Mouse (Mus musculus): ENCODE results near the gene Guca1b. TPM values are rescaled to one million over a fixed set of nuclear protein-coding genes. Genes with fewer than 3 reads are reported as not detected.
A peak's percentile ranks its signal among the peaks of the same experiment; 100 is the strongest.

The Guca1b gene
- polyA plus RNA-seq, 1 experiment from 2014 or later = 0.13 TPM

DNA sequence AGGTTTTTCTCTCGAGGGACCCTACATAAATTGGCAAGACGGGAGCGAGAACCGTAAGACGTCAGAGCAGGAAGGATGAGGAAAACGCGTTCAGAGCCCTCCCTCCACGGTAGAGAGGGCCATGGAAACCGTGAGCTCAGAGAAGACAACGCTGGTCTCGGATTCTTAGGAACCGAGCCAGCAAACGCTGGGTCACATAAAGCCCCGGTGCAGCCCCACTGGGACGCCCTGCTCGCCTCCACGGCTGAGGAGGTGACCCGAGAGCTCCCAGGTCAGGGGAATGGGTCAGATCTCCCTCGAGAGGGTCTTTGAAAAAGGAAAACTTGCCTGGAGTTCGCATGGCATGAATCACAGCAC is 16.1 kb upstream of the Guca1b start:
- Histone ChIP-seq H3K36me3 (ENCODE audit: control insufficient read depth, insufficient read depth) (peaks cover 16% of the 10 kb centered on the region), H3K4me2 (replicated peaks; ENCODE audit: low read depth) (peak overlapping the region; percentile 87), H3K4me3 (ENCODE audit: low read depth, low read length) (peak overlapping the region; percentile 84), H3K27me3 (replicated peaks; ENCODE audit: control insufficient read depth, insufficient read depth, low read length) (no peaks in the 10 kb centered on the region), H3K9me3 (ENCODE audit: control insufficient read depth) (no peaks in the 10 kb centered on the region), H3K27ac (ENCODE audit: low read depth, low read length) (0 out of 2 replicates have a peak overlapping the region, but pooled peaks have one; percentile 7), H3K9ac (ENCODE audit: low read depth, low read length) (peak overlapping the region; percentile 70), H3K4me1 (replicated peaks; ENCODE audit: control insufficient read depth, insufficient read depth, low read length) (no peaks in the 10 kb centered on the region)
- peak; percentile 35 for ATAC-seq
- WGBS = 1% methylated on average over 20 of the region's 20 CpGs
- no peak for TF ChIP-seq CTCF (IDR thresholded peaks at IDR 0.05; ENCODE audit: low read depth)

DNA sequence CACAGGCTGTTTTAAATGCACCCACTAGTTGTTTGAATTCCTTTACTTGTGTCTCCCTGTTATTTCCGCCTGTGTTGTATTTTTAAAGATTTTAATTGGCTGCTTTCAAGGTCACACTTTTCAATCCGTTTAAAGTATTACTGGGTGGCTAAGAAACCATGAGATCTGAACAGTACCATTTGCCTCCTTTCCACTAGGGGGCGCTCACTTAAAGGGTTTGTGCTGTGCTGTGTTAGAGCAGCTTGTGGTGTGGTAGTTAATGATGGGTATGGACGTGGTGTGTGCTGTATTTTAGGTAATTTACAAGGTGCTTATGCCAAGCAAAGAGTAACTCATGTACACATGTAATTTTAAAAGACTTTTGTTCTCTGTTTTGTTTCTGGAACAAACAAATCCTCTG is 13.7 kb upstream of the Guca1b start:
- ATAC-seq = peak; percentile 61; the same call in 1 of the 2 replicates
- Histone ChIP-seq H3K4me1 (replicated peaks; ENCODE audit: control insufficient read depth, insufficient read depth, low read length) (no peaks in the 10 kb centered on the region), H3K9me3 (ENCODE audit: control insufficient read depth) (no peaks in the 10 kb centered on the region), H3K27ac (ENCODE audit: low read depth, low read length) (no peak overlapping the region), H3K4me2 (replicated peaks; ENCODE audit: low read depth) (no peak overlapping the region), H3K27me3 (replicated peaks; ENCODE audit: control insufficient read depth, insufficient read depth, low read length) (no peaks in the 10 kb centered on the region), H3K4me3 (ENCODE audit: low read depth, low read length) (no peak overlapping the region), H3K9ac (ENCODE audit: low read depth, low read length) (no peak overlapping the region), H3K36me3 (ENCODE audit: control insufficient read depth, insufficient read depth) (peaks cover 35% of the 10 kb centered on the region)
- peak; percentile 90 for TF ChIP-seq CTCF (IDR thresholded peaks at IDR 0.05; ENCODE audit: low read depth)
- 5% methylated on average over 4 of the region's 4 CpGs for WGBS

- WGBS = 88% methylated on average over 6 of the region's 6 CpGs
- Histone ChIP-seq H3K4me3 (ENCODE audit: low read depth, low read length) (no peak overlapping the region), H3K4me1 (replicated peaks; ENCODE audit: control insufficient read depth, insufficient read depth, low read length) (no peaks in the 10 kb centered on the region), H3K9me3 (ENCODE audit: control insufficient read depth) (no peaks in the 10 kb centered on the region), H3K36me3 (ENCODE audit: control insufficient read depth, insufficient read depth) (peaks cover 58% of the 10 kb centered on the region), H3K27ac (ENCODE audit: low read depth, low read length) (no peak overlapping the region), H3K27me3 (replicated peaks; ENCODE audit: control insufficient read depth, insufficient read depth, low read length) (no peaks in the 10 kb centered on the region), H3K9ac (ENCODE audit: low read depth, low read length) (no peak overlapping the region), H3K4me2 (replicated peaks; ENCODE audit: low read depth) (no peak overlapping the region)
- no peak for TF ChIP-seq CTCF (IDR thresholded peaks at IDR 0.05; ENCODE audit: low read depth)
- ATAC-seq = no peak
These were observed 11.2 kb upstream of the Guca1b start for GRCm38 (mm10) chr17:47373991-47374390.

GRCm38 (mm10) chr17:47376779-47377280 is 8.4 kb upstream of the Guca1b start:
- peaks cover 71% of the 10 kb centered on the region for H3K36me3 ChIP-seq (ENCODE audit: control insufficient read depth, insufficient read depth)
- ATAC-seq = no peak
- H3K9ac ChIP-seq (ENCODE audit: low read depth, low read length) = no peak overlapping the region
- H3K4me2 ChIP-seq (replicated peaks; ENCODE audit: low read depth) = no peak overlapping the region
- WGBS = 87% methylated on average over 6 of the region's 6 CpGs
- TF ChIP-seq CTCF (IDR thresholded peaks at IDR 0.05; ENCODE audit: low read depth) = no peak
- H3K4me3 ChIP-seq (ENCODE audit: low read depth, low read length) = no peak overlapping the region
- no peaks in the 10 kb centered on the region for H3K9me3 ChIP-seq (ENCODE audit: control insufficient read depth)
- H3K27ac ChIP-seq (ENCODE audit: low read depth, low read length) = no peak overlapping the region
- no peaks in the 10 kb centered on the region for H3K27me3 ChIP-seq (replicated peaks; ENCODE audit: control insufficient read depth, insufficient read depth, low read length)
- H3K4me1 ChIP-seq (replicated peaks; ENCODE audit: control insufficient read depth, insufficient read depth, low read length) = no peaks in the 10 kb centered on the region

DNA sequence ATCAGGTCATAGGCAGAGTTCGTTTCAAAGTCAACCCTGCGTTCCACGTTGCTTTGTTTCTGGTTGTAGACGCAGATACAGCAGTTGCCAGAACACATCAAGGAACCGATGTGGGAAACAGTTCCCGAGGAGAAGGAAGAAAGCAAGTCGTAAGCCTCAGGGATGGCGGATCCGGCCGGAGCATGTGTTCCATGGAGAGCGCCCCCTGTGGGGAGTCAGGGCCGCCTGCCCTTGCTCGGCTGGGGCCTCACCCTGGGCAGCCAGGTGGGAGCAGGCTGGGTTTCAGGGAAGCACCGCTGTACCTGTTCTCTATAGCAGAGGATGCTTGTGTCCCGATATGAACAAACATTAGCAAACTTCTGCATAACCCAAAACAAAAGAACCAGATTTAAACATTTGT is 7.1 kb upstream of the Guca1b start:
- 0 out of 2 replicates have a peak, but pooled peaks have one; percentile 13 for TF ChIP-seq CTCF (IDR thresholded peaks at IDR 0.05; ENCODE audit: low read depth)
- WGBS = 80% methylated on average over 15 of the region's 15 CpGs

DNA sequence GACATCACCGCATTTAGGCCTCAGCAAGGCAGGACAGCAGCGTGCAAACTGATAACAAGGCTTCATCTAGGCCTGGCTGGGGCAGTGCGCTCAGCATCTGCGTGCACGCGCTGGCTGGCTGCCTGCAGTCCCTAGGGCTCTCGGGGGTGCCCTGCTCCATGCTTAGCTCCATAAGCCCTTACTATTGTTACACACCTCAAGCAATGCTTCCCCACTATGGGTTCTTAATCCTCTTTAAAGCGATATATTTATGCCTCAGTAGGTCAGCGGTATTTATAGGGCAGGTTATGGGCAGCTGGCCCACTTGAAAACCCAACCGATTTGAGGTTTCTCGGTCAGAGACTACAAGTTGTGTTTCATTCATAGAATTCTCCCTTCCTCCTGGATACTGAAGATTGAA is 3.3 kb upstream of the Guca1b start:
- TF ChIP-seq CTCF (IDR thresholded peaks at IDR 0.05; ENCODE audit: low read depth) = no peak
- no peaks in the 10 kb centered on the region for H3K4me1 ChIP-seq (replicated peaks; ENCODE audit: control insufficient read depth, insufficient read depth, low read length)
- H3K4me3 ChIP-seq (ENCODE audit: low read depth, low read length) = no peak overlapping the region
- no peak overlapping the region for H3K9ac ChIP-seq (ENCODE audit: low read depth, low read length)
- H3K36me3 ChIP-seq (ENCODE audit: control insufficient read depth, insufficient read depth) = peaks cover 32% of the 10 kb centered on the region
- 88% methylated on average over 11 of the region's 11 CpGs for WGBS
- H3K9me3 ChIP-seq (ENCODE audit: control insufficient read depth) = no peaks in the 10 kb centered on the region
- ATAC-seq = no peak
- no peaks in the 10 kb centered on the region for H3K27me3 ChIP-seq (replicated peaks; ENCODE audit: control insufficient read depth, insufficient read depth, low read length)
- no peak overlapping the region for H3K4me2 ChIP-seq (replicated peaks; ENCODE audit: low read depth)
- H3K27ac ChIP-seq (ENCODE audit: low read depth, low read length) = no peak overlapping the region

More for the DNA sequence above, 7.1 kb upstream of the Guca1b start:
- H3K27ac ChIP-seq (ENCODE audit: low read depth, low read length) = no peak overlapping the region
- no peaks in the 10 kb centered on the region for H3K4me1 ChIP-seq (replicated peaks; ENCODE audit: control insufficient read depth, insufficient read depth, low read length)
- H3K4me2 ChIP-seq (replicated peaks; ENCODE audit: low read depth) = no peak overlapping the region
- no peaks in the 10 kb centered on the region for H3K27me3 ChIP-seq (replicated peaks; ENCODE audit: control insufficient read depth, insufficient read depth, low read length)
- no peak overlapping the region for H3K4me3 ChIP-seq (ENCODE audit: low read depth, low read length)
- H3K9ac ChIP-seq (ENCODE audit: low read depth, low read length) = no peak overlapping the region
- ATAC-seq = no peak
- H3K9me3 ChIP-seq (ENCODE audit: control insufficient read depth) = no peaks in the 10 kb centered on the region
- H3K36me3 ChIP-seq (ENCODE audit: control insufficient read depth, insufficient read depth) = peaks cover 64% of the 10 kb centered on the region

GRCm38 (mm10) chr17:47383266-47383665 is 1.9 kb upstream of the Guca1b start:
- Histone ChIP-seq H3K4me2 (replicated peaks; ENCODE audit: low read depth) (no peak overlapping the region), H3K9me3 (ENCODE audit: control insufficient read depth) (no peaks in the 10 kb centered on the region), H3K4me3 (ENCODE audit: low read depth, low read length) (no peak overlapping the region), H3K27me3 (replicated peaks; ENCODE audit: control insufficient read depth, insufficient read depth, low read length) (no peaks in the 10 kb centered on the region), H3K4me1 (replicated peaks; ENCODE audit: control insufficient read depth, insufficient read depth, low read length) (no peaks in the 10 kb centered on the region), H3K27ac (ENCODE audit: low read depth, low read length) (no peak overlapping the region), H3K9ac (ENCODE audit: low read depth, low read length) (no peak overlapping the region), H3K36me3 (ENCODE audit: control insufficient read depth, insufficient read depth) (peaks cover 18% of the 10 kb centered on the region)
- ATAC-seq = no peak
- no peak for TF ChIP-seq CTCF (IDR thresholded peaks at IDR 0.05; ENCODE audit: low read depth)
- WGBS = 67% methylated on average over 4 of the region's 4 CpGs
